Mouse (Mus musculus) adrenal gland, adult 10 weeks (tissue): ENCODE results near the gene C330021F23Rik. TPM values are rescaled to one million over a fixed set of nuclear protein-coding genes. Genes with fewer than 3 reads are reported as not detected.

ENCODE experiments used
- polyA plus RNA-seq: library from polyadenylated mRNA; stranded (reverse); fragments of 350-450 nt; fragmentation: Illumina TruSeq; extraction: RNeasy Lipid Tissue Mini Kit (QIAGEN cat#74804); gene quantifications from one replicate; pipeline ENCODE4 v1.2.3, GENCODE M21; 2014; ENCODE audit warnings: low read depth, low replicate concordance

The C330021F23Rik gene
- not detected for polyA plus RNA-seq

GRCm38 (mm10) chr8:3567641-3568371 lies at the start of gene C330021F23Rik:
Gene C330021F23Rik (plus strand): TSS chr8:3567990.

GRCm38 (mm10) chr8:3586993-3587390 lies 19.2 kb downstream of the C330021F23Rik start, which contains the start of gene Camsap3:
Gene Camsap3 (plus strand): TSS chr8:3587293.

DNA sequence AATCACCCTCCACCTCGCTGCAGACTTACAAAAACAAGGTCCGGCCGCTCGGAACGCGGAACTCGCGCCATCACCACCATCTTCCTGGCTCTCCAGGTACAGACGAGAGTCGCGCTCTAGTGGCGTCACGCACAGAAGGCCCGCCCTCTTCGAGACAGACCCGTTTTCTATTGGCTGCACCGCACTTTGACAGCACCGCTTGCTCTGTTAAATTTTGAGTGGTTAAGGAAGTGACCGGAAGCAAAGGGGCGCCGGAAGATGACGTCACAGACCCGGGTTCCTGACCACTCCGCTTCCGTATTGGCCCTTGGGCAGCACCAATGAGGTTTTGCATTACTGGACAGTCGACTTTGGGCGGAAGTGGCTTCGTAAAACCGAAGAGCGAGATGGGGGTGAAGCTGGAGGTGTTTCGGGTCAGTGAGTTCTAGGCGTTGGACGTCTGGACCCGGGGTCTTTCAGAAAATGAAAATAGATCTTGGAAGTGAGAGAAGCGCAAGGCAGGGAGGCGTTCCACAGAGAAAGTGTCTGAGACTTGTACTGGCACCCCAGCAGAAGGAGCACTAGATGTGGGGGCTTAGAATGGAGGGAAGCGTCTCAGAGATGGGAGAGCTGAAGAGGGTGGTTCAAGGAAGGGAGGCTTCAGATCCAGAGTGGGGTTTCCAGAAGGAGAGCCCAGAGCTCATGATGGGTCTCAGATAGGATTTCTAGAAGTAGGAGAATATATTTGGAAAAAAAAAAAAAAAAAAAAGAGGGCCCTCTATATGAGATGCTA lies 53.6 kb downstream of the C330021F23Rik start, which contains the start of the genes Xab2 and Pet100:
Xab2 (minus strand) TSS at position 118 of the 772 bp plus-strand sequence.
Pet100 (plus strand) TSS at position 350 of the 772 bp plus-strand sequence.

DNA sequence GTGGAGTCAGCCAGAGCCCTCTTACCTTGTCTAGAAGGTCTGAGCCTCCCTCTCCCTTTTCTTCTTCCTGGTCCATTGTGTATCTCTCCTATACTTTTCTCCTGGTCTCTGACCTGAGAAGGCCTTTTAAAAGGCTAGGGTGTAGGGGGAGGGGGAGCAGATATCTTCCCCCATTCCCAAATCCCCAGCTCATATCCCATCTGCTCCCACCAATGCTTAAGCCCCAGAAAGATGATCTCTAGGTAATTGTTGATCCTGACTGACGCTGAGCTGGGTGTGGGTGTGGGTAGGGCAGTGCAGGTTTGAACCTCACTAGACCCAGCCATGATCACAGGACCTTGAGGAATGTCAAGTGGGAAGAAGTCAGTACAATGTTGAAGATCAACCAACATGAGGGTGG lies 57.7 kb downstream of the C330021F23Rik start, which contains the start of gene Pcp2:
Pcp2 (minus strand) TSS at position 101 of the 400 bp plus-strand sequence.

DNA sequence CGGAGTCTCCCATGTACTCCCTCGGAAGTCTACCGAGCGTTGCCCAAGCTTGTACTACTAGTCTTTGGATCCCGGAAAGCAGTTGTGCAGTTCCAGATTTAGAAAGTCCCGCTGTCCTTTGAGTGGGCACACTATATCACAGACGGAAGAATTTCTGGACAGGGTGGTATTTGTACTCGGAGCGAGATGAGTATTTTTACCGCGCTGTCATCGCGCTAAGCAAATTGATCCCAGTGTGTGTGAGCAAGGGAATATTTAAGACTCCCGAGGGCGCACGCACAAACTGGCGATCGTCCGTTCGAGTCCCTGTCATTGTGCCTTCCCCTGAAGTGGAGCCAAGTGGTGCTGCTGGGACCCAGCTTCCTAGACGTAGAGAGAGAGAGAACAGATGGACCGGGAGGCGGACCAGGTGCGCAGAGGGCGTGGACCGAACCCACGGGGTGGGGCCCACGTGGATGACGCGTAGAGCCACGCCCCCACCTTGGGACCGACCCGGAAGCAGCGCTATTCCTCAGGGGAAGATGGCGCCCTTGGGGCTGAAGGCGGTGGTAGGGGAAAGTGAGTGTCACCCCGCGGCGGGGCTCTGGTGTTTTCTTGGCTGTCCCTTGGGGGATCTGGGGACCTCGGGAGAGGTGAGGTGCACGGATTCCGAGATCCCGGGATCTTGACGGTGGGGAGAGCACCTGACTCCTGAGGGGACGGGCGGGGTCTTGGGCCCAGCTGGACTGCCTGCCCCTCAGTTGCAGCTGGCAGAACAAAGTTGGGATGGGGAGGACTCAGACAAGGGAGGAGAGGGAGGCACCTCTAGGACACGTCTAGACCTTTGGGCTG lies 63.1 kb downstream of the C330021F23Rik start, which contains the start of gene Stxbp2:
Stxbp2 (plus strand) TSS at position 309 of the 831 bp plus-strand sequence.

Other genes starting within 250 kb of the C330021F23Rik start
- not detected for gene A430078G23Rik, start 214.6 kb upstream of the C330021F23Rik start, polyA plus RNA-seq
- 6.4 TPM for gene Arhgef18, start 175.0 kb upstream of the C330021F23Rik start, polyA plus RNA-seq
- 0.82 TPM for gene Pex11g, start 100.3 kb upstream of the C330021F23Rik start, polyA plus RNA-seq
- not detected for gene Tex45, start 97.1 kb upstream of the C330021F23Rik start, polyA plus RNA-seq
- gene Zfp358, start 74.9 kb upstream of the C330021F23Rik start, polyA plus RNA-seq: 2.8 TPM
- gene Mcoln1, start 67.5 kb upstream of the C330021F23Rik start, polyA plus RNA-seq: 12.9 TPM
- gene Pnpla6, start 52.6 kb upstream of the C330021F23Rik start, polyA plus RNA-seq: 5.8 TPM
- gene Camsap3, start 19.3 kb downstream of the C330021F23Rik start, polyA plus RNA-seq: 0.58 TPM
- 0.87 TPM for gene Xab2, start 53.3 kb downstream of the C330021F23Rik start, polyA plus RNA-seq
- gene Pet100, start 53.6 kb downstream of the C330021F23Rik start, polyA plus RNA-seq: 18.3 TPM
- gene Pcp2, start 57.6 kb downstream of the C330021F23Rik start, polyA plus RNA-seq: not detected
- gene Stxbp2, start 63.0 kb downstream of the C330021F23Rik start, polyA plus RNA-seq: 15.1 TPM
- gene Retn, start 87.8 kb downstream of the C330021F23Rik start, polyA plus RNA-seq: 32.8 TPM
- gene Mcemp1, start 97.8 kb downstream of the C330021F23Rik start, polyA plus RNA-seq: not detected
- 3.4 TPM for gene Fcor, start 104.4 kb downstream of the C330021F23Rik start, polyA plus RNA-seq
- 8.7 TPM for gene Trappc5, start 108.3 kb downstream of the C330021F23Rik start, polyA plus RNA-seq
- gene Fcer2a, start 126.2 kb downstream of the C330021F23Rik start, polyA plus RNA-seq: 0.76 TPM
- not detected for gene Clec4g, start 152.7 kb downstream of the C330021F23Rik start, polyA plus RNA-seq
- gene Cd209a, start 181.0 kb downstream of the C330021F23Rik start, polyA plus RNA-seq: 2.3 TPM